Mouse (Mus musculus) right cerebral cortex, postnatal 36 days (tissue): ENCODE measurements around the gene Batf3.
A peak's percentile ranks its signal among the peaks of the same experiment; 100 is the strongest.

Source experiments
- DNase-seq, 2 experiments: peaks; one replicate each; pipeline ENCODE4 v3.0.0; 2022; ENCODE audit warnings: low spot score in 2 of 2, mixed read lengths in 1 of 2

Gene Batf3

DNA sequence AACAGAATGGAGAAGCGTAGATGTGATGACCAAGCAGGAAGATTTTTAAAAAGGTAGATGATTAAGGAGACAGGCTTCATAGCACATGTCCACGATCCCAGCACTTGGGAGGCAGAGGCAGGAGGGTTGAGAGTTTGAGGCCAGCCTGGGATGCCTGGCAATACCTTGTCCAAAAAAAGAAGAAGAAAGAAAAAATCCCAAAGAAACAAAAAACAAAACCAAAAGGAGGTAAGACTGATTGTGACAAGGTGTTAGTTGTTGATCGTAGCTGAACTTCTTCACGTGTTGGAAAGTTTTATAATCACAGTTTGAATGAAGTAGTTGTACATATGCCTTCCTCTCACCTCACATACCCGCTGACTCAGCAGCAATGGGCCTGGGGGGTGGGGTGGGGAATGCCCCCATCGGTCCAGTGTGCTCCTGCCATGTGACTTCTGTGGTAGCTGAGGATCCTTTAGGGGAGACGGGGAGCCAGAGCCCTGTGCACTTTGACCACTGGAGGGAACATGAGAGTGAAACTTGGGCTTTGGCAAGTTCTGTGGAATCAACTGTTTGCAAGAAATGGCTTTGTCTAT, 11.3 kb upstream of the Batf3 start:
- DNase-seq = no peak

DNA sequence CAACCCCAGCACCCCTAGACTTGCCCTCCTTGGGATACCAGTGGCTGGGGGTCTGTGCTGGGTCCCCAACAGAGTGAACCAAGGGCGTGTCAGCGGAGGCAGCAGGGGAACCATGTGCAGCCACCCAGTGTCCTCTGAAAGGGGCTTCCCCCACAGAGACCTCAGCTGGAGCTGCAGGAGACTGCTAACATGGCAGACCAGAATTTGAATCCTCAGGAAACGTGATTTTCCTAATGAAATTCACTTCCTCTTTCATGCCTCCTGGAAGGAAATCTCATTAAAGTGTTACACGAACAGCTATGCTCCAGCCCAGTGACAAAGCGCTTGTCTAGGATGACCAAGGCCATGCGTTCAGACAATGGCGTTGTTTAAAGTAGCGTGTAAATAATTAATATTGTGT, 10.7 kb upstream of the Batf3 start:
- DNase-seq = no peak

DNA sequence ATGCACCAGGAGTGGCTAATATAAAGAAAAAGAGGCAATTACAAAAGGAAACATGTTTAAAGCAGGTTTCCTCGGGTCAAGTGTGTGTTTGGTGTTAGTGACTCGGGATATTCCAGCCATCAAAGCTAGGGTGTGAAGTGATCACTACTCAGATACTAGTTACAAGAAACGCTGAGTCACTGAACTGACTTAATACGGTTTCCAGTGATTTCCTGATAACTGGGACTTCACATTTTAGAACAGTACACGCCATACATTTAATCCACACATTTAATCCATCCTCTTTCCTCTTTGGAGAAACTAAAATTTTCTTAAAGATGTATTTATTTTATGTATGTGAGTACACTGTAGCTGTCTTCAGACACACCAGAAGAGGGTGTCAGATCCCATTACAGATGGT, 9.7 kb upstream of the Batf3 start:
- DNase-seq = no peak

DNA sequence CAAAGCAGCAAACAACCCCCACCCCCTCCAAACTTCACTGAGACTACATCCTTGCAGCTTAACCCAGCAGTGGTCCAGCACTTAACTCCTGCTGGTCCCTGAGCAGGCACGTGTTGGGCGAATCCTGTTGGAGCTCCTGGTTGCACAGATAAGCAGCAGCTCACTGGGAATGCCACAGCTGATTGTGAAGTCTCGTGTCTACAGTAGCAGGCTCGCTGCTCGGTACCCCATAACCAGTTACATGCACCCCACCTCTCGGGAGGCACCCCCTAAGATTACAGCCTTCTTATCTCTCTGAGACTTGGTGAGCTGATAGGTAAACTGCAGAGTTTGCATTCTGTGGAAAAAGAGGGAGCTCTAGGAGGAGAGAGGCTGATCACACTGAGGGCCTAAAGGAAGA, 8.3 kb upstream of the Batf3 start:
- no peak for DNase-seq

DNA sequence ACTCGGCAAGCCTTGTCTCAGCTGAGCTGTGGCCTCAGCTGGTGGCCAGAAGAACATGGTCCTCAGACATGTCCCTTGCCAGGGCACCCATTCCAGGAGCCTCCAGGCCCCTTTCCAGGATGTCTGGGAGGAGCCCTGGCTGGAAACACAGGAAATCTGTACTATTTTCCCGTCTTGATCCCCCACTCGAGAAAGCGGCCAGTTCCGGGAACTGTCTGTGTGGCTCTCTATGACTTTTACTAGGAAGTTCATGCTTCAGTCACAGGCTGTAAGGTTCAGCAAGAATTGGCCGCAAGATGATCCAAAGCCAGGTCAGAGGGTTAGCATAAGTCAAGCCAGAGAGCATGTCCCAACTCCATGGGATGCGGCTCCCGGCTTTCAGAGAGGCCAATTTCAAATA, 5.6 kb upstream of the Batf3 start:
- DNase-seq = no peak

DNA sequence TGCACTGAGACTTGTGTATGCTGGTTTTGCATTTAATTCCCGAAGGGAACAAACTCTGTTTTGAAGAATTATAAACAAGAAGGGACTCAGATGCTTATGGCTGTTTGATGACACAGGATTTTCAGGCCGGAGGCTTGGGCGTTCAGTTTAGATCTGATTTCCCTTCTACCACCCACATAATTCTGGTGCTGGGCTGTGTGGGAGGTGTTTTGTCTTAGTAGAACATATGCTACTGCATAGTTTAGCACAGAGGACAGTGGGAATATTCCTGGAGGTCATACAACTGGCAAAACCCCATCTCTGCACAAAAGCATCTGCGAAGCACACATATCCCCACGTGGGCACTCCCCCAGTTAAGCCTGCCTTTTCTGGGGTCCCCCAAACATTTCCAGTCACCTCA, 4.1 kb upstream of the Batf3 start:
- DNase-seq = peak; percentile 39 to 71

DNA sequence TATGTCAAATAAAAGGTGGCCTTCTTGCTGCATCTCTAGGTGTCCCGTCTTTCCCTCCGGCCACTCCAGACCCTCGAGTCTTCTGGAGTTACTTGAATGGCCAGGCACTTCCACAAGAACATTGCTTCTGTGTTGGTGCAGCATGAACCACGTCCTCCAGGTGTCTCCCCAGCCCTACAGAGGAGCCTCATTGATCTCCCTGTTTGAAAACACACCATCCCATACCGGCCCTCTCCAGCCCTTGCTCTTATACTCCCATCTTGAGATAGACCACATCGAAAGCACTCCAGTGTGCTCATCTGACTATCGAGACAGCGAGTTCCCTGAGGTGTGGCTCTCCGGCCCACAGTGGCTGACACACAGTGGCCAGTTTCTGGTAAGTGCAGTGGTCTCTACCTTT, 2.6 kb upstream of the Batf3 start:
- DNase-seq = no peak

DNA sequence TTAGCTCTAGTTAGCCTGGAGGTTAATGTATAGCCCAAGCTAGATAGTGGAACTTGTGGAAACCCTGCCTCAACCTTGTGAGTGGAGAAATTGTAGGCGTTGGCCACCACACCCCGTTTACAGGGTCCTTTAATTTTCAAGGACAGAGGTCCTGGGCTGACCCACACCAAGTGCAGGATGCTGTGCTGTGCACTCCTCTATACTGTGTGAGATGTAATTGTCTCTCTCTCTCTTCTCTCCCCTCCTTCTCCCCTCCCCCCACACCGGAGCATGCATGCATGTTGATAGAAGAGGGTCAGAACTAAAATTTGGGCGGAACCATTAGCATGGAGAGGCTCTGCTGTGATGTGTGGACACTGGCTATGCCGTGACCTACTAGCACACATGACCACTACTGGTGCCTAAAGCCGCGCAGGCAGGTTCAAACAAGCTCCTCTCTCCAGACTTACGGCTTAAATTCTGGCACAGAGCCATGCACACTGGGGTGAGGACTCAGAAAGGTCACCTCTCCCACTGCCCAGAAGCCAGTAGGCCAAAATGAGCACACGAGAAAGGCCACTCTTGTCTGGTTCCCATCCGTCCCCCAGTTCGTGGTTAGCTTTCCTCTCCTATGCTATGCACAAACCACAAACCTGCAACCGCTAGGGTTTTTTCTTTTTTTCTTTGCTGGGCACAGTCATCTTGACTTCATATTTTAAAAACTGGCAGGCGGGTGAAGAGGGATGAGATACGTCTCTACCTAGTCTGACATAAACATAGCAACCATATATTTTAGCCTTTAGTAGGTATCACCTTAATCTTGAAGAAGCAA, 571 bp upstream of the Batf3 start:
- DNase-seq = no peak

DNA sequence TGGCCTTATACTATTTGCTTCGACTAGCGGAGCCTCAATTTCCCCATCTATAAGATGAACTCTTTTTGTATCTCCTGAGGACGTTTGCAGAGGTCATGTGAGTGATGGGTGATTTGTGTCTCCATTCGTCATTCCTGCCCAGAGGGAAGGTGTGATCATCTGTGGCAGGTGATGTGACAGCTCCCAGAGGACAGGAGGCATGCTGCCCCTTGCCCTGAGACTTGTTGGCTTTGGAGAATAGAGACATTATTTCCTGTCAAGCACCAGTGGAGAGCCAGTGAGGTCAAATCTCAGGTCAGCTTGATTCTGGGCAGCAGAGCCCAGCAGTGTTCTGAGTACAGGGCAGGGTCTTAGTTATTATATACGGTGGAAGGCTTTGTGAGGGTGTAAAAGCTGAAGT, 1.5 kb downstream of the Batf3 start:
- no peak for DNase-seq

DNA sequence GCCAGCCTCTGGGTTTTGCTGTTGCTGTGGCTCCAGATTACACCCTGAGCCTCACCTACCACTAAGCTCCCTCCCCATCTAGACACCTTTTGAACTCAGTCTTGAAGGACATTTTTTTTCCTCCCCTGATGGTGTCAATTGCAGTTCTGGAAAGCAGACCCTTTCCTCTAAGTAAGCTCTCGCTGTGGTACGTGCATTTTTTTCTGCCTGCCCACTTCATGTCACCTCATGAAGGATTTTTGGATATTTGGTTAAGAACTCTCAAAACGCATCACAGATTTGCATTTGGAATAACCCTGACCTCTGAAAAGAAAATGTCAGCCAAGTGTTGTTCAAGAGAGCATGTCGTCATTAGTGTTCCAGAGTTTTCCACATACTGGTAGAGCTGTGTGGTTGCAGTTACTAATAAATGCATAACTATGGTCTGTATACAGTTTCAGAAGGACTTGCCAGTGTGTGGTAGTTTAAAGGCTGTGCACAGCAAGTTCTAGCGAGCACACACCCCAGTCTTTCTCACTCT, 2.2 kb downstream of the Batf3 start:
- DNase-seq = no peak

DNA sequence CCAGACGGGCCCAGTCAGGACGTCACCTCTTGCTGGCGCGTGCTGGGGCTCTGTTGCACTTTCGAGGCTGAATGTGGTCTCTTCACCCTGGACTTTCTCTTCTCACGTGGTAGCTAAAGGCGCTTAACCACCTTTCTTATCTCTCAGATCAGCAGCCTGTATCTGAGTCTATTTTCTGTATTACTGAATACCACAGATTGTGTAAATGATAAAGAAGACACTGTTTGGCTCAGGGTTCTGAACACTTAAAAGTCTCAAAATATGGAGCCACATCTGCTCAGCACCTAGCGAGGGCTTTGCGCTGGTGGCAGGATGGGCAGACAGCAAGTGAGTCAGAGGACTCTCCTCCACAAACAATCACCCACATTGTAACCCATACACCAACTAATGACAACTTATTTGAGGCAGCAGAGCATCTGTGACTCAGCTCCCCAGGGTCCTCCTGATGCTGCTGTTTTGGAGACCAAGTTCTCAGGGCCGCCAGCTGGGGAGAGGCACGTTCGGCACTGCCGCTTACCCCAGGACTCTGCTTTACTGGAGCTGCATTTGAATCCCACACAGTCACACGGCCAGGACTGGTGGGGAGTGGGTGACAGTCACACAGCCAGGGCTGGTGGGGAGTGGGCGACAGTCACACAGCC, 5.2 kb downstream of the Batf3 start:
- no peak for DNase-seq

DNA sequence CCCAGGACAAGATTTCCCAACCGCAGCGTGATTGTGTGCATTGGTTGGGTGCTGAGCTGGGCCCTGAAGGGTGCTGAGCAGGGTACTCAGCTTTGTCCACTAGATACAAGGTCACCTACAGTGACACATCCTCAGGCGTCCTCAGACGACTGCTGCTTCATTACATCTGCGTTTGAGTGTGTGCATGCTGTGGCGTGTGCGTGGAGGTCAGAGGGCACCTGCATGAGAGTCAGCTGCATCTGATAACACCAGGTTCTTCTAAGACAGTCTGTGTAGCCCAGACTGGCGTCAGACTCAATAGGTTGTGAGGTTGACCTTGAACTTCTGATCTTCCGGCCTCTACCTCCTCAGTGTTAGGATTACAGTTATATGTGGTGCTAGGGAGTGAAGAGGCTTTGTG, 7.6 kb downstream of the Batf3 start:
- no peak for DNase-seq

DNA sequence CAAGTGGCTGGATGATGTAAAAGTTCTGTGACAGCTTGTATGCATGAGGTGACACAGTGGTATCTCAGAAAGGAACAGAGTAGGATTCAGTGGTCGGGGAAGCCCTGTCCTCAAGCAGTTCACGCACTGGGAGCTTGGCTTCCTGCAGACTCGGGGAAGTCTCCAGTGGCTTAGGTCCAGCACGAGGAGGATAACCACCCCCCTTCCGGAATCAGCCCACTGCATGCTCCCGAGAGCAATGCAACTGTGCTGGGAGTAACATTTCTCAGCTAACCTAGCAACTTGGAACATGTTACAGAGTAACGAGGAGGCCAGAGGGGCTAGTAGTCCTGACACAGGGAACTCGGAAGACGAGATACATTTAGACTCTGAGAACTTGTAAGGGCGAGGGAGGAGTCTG, 9.7 kb downstream of the Batf3 start:
- DNase-seq = no peak

DNA sequence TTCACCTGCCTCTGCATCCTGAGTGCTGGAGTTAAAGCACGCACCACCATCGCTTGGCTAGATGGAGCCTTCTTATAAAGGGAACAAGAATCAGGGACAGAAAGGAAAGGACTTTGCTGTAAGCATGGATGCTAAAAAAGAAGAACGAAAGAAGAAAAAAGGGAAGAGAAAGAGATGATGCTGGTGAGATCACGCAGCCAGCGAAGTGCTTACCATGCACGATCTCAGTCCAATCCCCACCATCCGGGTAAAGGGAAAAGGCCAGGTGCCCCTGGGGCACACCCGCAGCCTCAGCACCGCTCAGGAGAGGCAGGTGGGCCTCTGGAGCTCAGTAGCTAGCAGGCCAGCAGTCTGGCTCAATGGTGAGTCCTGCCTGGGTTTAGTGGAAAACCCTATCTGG, 12.3 kb downstream of the Batf3 start:
- no peak for DNase-seq

DNA sequence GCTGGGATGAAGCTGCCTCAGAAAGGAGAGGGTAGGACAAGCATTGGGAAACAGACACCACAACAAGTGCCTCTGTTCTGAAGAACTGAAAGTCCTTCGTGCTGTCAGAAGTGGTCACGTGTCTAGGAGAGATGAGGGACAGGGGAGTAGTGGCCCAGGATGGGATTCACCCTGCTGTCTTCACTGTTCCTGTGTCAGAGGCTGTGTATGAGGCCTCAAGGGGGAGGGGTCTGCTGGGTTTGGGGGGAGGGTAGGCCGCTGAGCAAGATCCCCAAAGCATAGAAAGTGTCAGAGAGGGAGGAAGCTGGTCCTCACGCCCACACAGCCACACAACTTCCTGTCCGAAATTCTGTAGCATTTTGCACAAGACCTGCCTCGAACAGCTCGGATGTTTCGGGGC, 13.5 kb downstream of the Batf3 start:
- DNase-seq = no peak

DNA sequence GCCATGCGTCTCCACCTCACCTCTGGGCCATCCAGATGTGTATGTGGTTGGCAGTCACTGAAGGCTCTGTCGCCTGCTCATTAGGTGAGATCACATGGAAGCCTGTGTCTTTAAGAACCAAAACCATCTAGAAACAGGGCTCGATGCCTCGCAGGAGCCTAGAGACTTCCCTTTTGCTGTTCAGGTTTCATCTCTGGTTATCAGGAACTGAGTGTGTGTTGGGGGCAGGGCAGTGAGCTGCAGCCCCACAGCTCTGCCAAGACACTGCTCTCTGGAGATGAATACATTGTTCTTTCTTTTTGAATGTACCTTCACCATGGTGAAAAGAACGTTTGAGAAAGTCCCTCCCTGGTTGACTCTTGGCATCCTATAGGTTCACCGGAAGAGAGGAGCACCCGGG, 17.2 kb downstream of the Batf3 start:
- no peak for DNase-seq

DNA sequence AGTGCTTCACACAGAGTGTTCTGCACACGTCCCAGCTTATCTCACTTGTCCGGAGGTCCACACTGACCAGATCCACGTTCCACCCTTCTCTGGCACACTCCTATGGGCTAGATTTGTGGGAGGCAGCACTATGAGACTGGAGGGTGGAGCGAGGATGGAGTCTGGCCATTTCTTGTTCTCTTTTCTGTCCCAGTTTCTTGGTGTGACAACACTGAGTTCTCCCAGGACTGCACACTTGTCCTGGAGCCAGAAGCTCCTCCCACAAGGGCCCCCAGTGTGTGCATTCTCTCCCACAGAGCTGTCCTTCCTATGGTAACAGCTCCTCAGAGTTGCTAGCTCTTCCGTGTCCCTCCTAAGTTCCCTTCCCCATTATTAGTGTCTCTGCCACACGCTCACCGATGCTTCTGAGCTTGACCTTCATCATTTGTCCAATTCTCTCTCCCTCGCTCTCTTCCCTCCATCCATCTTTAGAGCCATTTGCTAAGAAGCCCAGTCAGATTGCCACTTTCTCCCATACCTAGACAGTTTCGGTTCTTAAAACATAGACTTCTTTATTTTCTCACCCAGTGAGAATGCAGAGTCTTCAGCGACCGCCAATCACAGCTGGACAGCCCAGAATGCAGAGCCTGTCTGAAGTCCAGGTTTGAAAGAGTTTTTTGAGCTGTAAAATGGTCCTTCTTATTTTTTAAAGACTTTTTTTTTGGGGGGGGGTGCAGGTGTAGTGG, 18.0 kb downstream of the Batf3 start:
- DNase-seq = no peak

DNA sequence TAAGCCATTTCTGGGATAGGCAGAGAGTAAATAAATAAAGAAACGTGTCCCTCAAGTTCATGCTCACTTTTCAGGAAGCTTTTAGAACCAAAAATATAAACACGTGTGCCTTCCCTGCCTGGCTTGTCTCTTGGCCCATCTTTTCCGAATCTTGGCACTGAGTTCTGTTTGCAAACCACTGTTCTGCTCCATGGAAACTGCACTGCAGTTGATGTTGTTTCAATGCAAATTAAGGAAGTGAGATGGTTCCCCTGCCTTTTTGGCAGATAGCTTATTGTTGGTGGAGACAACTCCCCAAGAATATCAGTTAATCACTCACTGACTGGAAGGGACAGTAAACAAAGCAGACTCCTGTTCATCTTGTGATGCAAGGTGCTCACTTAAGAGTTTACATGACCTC, 25.1 kb downstream of the Batf3 start:
- no peak for DNase-seq

DNA sequence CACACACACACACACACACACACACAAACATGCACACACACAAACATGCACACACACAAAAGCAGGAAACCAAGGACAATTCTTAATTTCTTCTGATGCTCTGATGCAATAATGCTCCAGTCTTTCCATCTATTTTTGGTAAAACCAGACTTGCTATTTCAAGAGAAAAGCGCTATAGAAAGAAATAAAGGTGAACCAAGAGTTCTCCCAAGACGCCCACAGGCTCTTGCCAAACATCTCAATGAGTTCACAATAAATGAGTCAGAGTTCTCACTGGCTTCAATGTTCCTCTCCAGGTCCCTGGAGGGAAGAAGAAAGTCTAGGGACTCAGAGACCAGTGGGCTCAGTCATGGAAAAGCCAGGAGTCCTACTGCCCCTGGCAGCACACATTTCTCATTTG, 26.0 kb downstream of the Batf3 start:
- DNase-seq = no peak

DNA sequence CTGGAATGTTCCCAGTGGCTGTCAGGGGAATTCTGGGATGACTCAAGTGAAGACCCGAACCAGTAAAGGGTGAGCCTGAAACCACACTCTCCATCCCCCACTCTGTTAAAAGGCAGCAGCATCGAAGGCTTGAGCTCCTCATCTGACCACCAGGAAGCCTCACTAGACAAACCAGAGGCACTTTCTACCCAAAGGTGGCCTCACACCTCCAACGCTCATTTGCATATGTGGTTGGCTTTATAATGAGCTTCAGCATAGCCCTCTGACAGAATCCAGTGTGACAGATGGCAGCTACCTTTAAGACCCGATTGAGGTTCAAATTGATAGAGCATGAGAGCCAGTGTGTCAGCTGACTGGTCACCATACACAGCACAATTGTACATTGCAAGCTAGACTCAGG, 26.6 kb downstream of the Batf3 start:
- no peak for DNase-seq

DNA sequence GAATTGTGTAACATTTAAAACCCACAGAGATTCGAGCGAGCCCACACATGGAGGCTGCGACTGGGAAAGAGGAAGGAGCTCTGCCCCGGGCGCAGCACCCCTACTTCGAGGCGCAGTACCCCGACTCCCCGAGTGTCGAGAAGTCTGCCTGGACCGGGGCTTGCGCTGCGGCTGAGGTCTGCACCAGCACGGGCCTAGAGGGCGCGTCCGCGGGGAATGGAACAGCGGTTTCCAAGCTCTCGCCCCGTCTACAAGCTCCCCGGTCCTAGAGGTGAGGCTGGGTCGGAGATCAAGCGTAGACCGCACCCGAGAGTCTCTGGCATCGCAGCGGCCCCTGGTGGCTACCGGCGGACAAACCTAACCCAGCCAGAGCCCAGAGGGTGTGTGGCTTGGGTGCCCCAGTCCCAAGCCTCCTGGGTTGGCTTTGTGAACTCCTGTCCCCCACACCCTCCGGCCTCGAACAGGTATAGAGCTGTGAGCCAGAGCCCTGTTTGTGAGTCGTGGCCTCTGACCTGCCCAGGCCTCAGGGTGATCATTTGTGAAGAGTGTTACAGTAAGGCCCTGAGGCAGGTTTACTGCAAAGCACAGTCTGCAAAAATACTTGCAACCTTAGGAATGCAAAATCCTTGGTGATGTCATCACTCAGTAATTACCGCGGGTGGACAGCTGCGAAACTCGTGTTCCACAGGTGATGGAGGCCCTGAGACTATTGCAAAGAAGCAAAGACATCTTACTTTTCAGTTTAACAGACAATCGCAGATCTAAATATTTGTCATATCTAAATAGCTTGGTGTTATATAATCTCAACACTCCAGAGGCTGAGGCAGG, 28.4 kb downstream of the Batf3 start:
- peak in 1 of 2 experiments; percentile 11 for DNase-seq

DNA sequence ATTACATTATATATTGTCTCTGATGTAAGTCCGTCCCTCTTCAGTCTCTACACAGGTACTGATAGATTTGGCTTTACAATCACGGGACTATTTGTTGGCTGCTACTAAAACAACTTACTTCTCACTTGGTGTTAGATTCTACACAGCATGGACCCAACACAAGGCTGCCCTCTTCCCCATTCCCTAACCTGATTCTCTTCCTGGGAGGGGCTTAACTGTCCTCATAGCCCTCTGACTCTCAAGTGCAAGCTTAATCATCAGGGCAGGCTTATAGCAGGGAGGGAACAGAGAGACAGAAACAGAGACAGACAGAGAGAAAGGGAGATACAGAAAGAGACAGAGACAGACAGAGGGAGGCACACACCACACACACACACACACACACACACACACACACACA, 34.0 kb downstream of the Batf3 start:
- DNase-seq = no peak
